Mouse (Mus musculus): ENCODE measurements around the gene Car14. TPM values are rescaled to one million over a fixed set of nuclear protein-coding genes. Genes with fewer than 3 reads are reported as not detected.

The Car14 gene
- not detected for polyA plus RNA-seq (2017; shearing (Covaris generic))

DNA sequence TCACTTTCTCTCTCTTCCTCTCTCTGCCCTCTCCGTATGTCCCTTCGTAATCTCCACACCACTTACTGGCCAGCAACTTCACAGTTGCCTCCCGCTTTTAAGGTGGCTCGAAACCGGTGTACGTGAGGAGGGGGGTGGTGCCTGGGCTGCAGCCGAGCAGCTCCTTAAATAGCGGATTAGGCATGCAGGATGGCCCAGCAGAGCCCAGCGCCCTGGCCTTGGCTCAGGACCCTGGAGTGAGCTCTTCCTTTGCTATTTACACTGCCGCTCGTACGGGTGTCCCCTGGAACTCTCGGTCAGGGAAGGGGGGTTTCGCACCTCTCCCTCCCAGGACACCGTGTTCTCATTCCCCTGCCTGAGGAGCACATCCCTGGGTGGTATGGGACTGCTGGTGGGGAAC is at the start of gene Car14:
Gene Car14, minus strand, starts transcription at position 124 of the 400 bp plus-strand sequence.

DNA sequence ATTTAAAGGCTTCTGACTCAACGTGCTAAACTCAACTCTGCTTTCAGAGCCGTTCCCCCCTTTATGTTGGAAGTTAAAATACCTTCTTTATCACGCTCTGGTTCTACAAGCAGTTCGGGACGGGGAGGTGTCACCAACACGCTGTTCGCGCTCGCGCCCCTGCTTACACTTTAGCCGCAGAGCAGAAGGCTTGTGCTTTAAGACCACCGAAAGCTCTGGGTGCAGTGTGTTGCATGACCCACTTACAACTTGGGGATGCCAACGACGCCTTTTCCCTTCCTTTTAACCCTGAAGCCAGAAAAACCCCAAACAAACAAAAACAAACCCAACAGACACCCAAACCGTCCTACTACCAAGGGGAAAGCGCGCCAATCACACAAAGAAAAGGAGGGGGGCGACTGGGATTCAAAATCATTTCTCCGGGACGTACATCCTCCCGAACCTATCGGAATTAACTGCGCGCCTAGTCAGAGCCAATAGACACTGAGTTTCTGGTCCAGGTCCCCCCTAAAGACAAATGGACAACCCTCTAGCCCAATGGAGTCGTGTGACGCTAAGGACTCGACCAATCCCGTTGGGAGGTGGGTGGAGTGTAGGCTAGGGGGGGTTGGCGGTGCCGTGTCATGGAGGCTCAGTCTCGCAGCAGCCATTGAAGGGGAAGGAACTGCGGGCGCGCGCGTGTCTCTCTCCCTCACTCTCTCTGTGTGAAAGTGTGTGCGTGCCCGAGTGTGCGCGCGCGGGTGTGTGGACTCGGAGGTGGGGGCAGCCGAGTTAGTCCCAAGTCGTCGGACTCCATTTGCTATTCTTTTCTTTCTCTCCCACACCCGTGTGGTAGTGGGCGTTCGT is 24.4 kb upstream of the Car14 start, which contains the start of gene Anp32e:
Gene Anp32e, plus strand, starts transcription at position 589 of the 846 bp plus-strand sequence.

DNA sequence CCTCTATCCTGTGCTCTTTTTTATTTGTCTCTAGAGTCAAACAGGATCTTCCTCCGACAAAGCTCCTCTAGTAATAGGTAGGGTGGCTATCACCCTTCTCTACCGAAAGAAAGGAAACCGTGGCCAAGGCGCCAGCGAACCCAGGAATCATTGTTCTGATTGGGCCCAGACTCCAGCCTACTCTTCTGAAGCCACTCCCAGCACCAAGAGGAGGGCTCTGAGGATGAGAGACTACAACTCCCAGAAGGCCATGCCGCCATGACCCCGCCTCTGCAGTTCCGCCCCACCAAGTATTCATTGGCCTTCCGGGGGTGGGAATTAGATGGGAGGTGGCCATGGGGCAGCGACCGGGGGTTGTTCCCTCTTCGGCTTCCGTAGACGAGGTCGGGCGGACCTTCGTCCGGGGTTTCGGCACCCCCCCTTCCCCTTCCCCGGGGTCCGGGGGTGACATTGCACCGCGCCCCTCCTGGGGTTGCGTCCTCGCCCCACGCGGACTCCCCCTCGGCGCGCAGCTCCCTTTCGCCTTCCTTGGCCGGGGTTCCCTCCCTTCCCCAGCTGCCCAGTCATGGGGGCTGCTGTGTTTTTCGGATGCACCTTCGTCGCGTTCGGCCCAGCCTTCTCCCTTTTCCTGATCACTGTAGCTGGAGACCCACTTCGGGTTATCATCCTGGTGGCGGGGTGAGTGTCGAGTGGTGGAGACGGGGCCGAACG is 10.7 kb downstream of the Car14 start, which contains the start of gene Aph1a:
Gene Aph1a, plus strand, starts transcription at position 364 of the 711 bp plus-strand sequence.

DNA sequence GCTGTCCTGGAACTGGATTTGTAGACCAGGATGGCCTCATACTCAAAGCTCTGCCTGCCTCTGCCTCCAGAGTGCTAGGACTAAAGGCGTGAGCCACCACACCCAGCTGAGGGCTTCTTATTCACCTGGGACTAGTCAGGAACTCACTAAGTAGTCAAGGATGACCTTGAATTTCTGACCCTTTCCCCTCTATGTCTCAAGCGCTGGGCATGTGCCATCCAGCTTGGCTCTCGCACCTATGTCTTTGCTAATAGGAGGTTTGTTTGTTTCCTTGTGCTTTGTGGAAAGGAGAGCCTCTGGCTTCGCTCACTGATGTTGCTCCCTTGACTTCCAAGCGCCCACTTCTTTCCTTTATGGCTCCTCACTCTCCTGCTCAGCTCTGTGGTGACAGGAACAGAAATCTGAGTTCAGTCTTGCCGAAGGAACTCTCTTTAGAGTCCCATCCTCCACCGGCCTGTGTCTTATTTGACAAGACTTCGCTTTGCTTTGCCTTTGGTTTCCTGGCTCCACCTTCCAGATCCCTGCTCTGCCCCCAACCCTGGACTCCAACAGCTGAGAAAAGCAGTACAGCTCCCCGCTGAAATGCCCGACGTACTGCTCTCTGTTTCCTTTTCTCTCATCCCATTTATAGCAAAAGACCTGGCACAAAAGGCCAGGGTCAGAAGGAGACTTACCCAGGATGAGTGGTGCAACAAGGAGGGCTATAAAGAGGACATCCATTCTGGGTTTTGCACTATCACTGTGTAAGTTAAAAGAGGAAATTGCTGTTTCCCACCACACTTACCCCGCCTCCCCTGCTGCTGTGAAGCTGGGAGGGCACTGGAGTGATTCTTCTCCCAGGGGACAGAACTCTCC is 13.1 kb downstream of the Car14 start, which contains the start of gene BC028528:
Gene BC028528, minus strand, starts transcription at position 795 of the 855 bp plus-strand sequence.

DNA sequence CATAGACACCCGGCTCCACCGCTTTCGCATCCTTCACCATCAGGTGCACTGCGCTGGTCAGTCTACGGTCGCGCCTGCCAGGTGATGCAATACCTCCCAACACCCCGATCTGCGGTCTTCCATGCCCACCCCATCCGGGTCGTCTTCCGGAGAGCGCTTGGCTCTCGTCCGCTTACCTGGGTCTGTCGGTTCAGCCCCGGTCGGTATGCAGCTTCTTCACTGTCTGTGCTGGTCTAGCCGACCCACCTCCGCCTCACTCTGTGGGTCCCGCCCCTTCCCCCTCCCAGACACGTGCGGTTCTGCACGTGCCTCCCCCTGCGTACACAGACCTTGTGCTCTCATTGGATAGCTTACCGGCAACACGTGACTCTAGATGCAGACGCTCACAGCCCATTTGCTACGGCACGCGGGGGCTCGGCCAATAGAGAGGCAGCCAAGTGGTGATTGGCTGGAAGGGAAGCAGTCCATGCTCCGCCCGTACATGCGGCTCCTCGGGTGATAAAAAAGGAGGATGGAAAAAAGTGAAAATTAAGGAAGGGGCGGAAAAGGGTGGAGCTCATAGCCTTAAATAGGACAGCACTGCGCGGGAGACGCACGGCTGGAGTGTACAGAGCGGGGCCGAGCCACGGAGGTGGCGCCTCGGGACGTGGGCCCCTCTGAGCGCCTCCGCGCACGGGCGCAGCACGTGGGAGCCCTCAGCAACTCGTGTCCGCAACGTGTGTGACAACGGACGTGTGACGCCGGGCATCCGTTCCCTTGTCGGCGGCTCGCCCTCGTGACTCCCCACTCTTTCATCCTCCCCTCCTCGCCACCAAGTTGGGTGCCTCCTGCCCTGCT is 22.3 kb downstream of the Car14 start, which contains the start of gene Ciart:
Gene Ciart, minus strand, starts transcription at position 273 of the 837 bp plus-strand sequence.

DNA sequence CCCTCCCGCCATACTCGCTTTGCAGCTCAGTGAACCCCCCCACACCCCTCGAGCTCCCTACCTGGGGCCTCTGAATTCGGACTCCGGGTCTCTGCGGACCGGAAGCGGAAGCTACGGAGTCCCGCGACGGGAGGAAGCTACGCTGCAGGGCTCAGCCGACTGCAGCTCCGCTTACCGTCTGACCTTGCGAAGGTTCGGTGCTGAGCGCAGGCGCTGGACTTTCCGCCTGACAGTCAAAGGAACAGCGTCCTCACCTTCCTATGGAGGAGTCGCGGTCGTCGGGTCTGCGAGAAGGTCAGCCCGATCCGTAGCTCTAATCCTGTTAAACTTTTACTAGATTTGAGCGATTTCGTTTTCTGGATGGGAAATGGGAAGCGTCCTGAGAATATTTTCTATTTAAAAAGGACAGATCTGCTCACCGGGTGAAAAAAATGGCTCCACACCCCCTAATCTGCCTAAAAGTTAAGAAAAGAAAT is 33.1 kb downstream of the Car14 start, which contains the start of gene Mrps21:
Gene Mrps21, minus strand, starts transcription at position 128 of the 476 bp plus-strand sequence.

DNA sequence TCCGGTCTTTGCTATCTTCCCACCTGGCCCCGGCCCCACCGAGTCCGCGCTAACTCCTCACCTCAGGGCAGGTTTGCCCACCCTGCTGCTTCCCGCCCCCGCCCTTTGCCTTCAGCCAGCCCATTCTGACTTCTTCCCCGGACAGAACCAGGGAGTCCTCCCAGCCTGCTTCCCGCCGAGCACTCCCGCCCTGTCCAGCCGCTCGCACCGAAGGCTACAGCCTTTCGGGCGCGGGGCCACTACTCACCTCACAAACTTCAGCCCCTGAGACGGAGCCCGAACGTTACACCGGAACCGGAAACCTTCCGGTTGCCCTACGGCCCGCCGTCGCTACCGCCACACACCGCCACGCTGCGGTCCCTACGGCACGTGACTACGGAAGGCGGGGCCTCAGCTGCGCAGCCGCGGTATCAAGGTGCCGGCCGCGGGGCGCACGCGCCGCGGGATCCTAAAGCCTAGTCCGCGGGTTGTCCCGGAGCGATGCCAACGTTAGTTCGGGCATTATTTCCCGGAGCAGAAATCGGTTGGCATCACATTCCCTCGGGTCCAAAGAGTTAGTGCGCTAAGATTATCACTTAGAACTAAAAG is 48.9 kb downstream of the Car14 start, which contains the start of gene Prpf3:
Gene Prpf3, minus strand, starts transcription at position 384 of the 588 bp plus-strand sequence.

Other genes with a start within 250 kb of the Car14 start
- gene Mcl1, start 245.9 kb downstream of the Car14 start, polyA plus RNA-seq (2017; shearing (Covaris generic)), result 100 to 1,000 TPM; 462 to 507 TPM
- gene Adamtsl4, start 216.8 kb downstream of the Car14 start, polyA plus RNA-seq (2017; shearing (Covaris generic)), result 10 to 100 TPM; 10.7 to 17.7 TPM
- gene Ecm1, start 165.1 kb downstream of the Car14 start, polyA plus RNA-seq (2017; shearing (Covaris generic)), result 100 to 1,000 TPM; 147 to 151 TPM
- 10 to 100 TPM; 76.4 to 81.3 TPM for gene Tars2, start 144.5 kb downstream of the Car14 start, polyA plus RNA-seq (2017; shearing (Covaris generic))
- 10 to 100 TPM; 27.2 to 27.6 TPM for gene Rprd2, start 85.8 kb downstream of the Car14 start, polyA plus RNA-seq (2017; shearing (Covaris generic))
- gene Prpf3, start 48.8 kb downstream of the Car14 start, polyA plus RNA-seq (2017; shearing (Covaris generic)), result 10 to 100 TPM; 57.4 to 73.7 TPM
- gene Mrps21, start 33.2 kb downstream of the Car14 start, polyA plus RNA-seq (2017; shearing (Covaris generic)), result 100 to 1,000 TPM; 201 to 205 TPM
- gene Ciart, start 22.4 kb downstream of the Car14 start, polyA plus RNA-seq (2017; shearing (Covaris generic)), result 10 to 100 TPM in 1 of 2 experiments, 1 to 10 TPM in 1; 7.7 to 11.6 TPM
- gene BC028528, start 12.7 kb downstream of the Car14 start, polyA plus RNA-seq (2017; shearing (Covaris generic)), result 1 to 10 TPM in 1 of 2 experiments, under 1 TPM in 1; 0.52 to 2.7 TPM
- 10 to 100 TPM; 47.8 to 56.0 TPM for gene Aph1a, start 10.7 kb downstream of the Car14 start, polyA plus RNA-seq (2017; shearing (Covaris generic))
- gene Anp32e, start 24.6 kb upstream of the Car14 start, polyA plus RNA-seq (2017; shearing (Covaris generic)), result 100 to 1,000 TPM; 154 to 215 TPM
- 10 to 100 TPM; 11.5 to 14.0 TPM for gene Plekho1, start 91.3 kb upstream of the Car14 start, polyA plus RNA-seq (2017; shearing (Covaris generic))
- 10 to 100 TPM; 22.0 to 26.8 TPM for gene Vps45, start 153.8 kb upstream of the Car14 start, polyA plus RNA-seq (2017; shearing (Covaris generic))
- gene Otud7b, start 199.8 kb upstream of the Car14 start, polyA plus RNA-seq (2017; shearing (Covaris generic)), result 10 to 100 TPM; 16.6 to 20.0 TPM

All from inflammation-experienced regulatory T-cells (primary cell).